Mouse (Mus musculus): ENCODE measurements around the gene Slco2b1. TPM values are rescaled to one million over a fixed set of nuclear protein-coding genes. Genes with fewer than 3 reads are reported as not detected.

Slco2b1 gene
- polyA plus RNA-seq, 1 experiment from 2014 or later = 3.8 TPM

- H3K27ac ChIP-seq (ENCODE audit: low read length) = peak overlapping the region; percentile 26
- peak overlapping the region; percentile 27 for H3K4me2 ChIP-seq (replicated peaks; ENCODE audit: low read depth, low read length)
- no peak for TF ChIP-seq CTCF (IDR thresholded peaks at IDR 0.05)
- peak; percentile 50 for DNase-seq (ENCODE audit: low spot score)
- ATAC-seq = peak; percentile 83
- H3K9me3 ChIP-seq (ENCODE audit: low read length) = no peaks in the 10 kb centered on the region
- WGBS = 35% methylated on average over 4 of the region's 4 CpGs
- H3K4me1 ChIP-seq (ENCODE audit: insufficient read depth, low read depth, low read length) = peaks cover 5% of the 10 kb centered on the region; the same call in 1 of the 2 replicates
- H3K36me3 ChIP-seq (ENCODE audit: insufficient read depth, low read length) = no peaks in the 10 kb centered on the region
- no peak overlapping the region for H3K9ac ChIP-seq (replicated peaks; ENCODE audit: low read depth)
- H3K27me3 ChIP-seq (replicated peaks; ENCODE audit: insufficient read depth, low read length) = no peaks in the 10 kb centered on the region
- H3K4me3 ChIP-seq (ENCODE audit: low read depth, low read length) = no peak overlapping the region
Measured at GRCm38 (mm10) chr7:99706341-99707037, 4.7 kb downstream of the Slco2b1 start.

GRCm38 (mm10) chr7:99704736-99705519 is 6.2 kb downstream of the Slco2b1 start:
- 88% methylated on average over 3 of the region's 3 CpGs for WGBS
- DNase-seq (ENCODE audit: low spot score) = peak; percentile 26
- Histone ChIP-seq H3K4me1 (ENCODE audit: insufficient read depth, low read depth, low read length) (peaks cover 5% of the 10 kb centered on the region; the same call in 1 of the 2 replicates), H3K27ac (ENCODE audit: low read length) (no peak overlapping the region), H3K27me3 (replicated peaks; ENCODE audit: insufficient read depth, low read length) (no peaks in the 10 kb centered on the region), H3K4me2 (replicated peaks; ENCODE audit: low read depth, low read length) (no peak overlapping the region), H3K9ac (replicated peaks; ENCODE audit: low read depth) (no peak overlapping the region), H3K4me3 (ENCODE audit: low read depth, low read length) (no peak overlapping the region), H3K36me3 (ENCODE audit: insufficient read depth, low read length) (no peaks in the 10 kb centered on the region), H3K9me3 (ENCODE audit: low read length) (no peaks in the 10 kb centered on the region)
- ATAC-seq = no peak; the same call in 1 of the 2 replicates
- TF ChIP-seq EP300 (IDR thresholded peaks at IDR 0.05) (no peak), CTCF (IDR thresholded peaks at IDR 0.05) (no peak)

GRCm38 (mm10) chr7:99702201-99702600 is 8.9 kb downstream of the Slco2b1 start:
- no peak overlapping the region for H3K27ac ChIP-seq (ENCODE audit: low read length)
- DNase-seq (ENCODE audit: low spot score) = no peak
- peaks cover under 1% of the 10 kb centered on the region; the same call in 1 of the 2 replicates for H3K4me1 ChIP-seq (ENCODE audit: insufficient read depth, low read depth, low read length)
- TF ChIP-seq CTCF (IDR thresholded peaks at IDR 0.05) = no peak
- TF ChIP-seq EP300 (IDR thresholded peaks at IDR 0.05) = no peak
- no peak overlapping the region for H3K4me2 ChIP-seq (replicated peaks; ENCODE audit: low read depth, low read length)
- no peaks in the 10 kb centered on the region for H3K36me3 ChIP-seq (ENCODE audit: insufficient read depth, low read length)
- no peak overlapping the region for H3K9ac ChIP-seq (replicated peaks; ENCODE audit: low read depth)
- WGBS = 23% methylated on average over 6 of the region's 6 CpGs
- ATAC-seq = no peak
- H3K27me3 ChIP-seq (replicated peaks; ENCODE audit: insufficient read depth, low read length) = no peaks in the 10 kb centered on the region
- no peaks in the 10 kb centered on the region for H3K9me3 ChIP-seq (ENCODE audit: low read length)
- no peak overlapping the region for H3K4me3 ChIP-seq (ENCODE audit: low read depth, low read length)

GRCm38 (mm10) chr7:99700641-99701040 is 10.5 kb downstream of the Slco2b1 start:
- no peak for ATAC-seq
- no peak overlapping the region for H3K27ac ChIP-seq (ENCODE audit: low read length)
- no peaks in the 10 kb centered on the region for H3K36me3 ChIP-seq (ENCODE audit: insufficient read depth, low read length)
- 61% methylated on average over 4 of the region's 4 CpGs for WGBS
- no peak for TF ChIP-seq EP300 (IDR thresholded peaks at IDR 0.05)
- TF ChIP-seq CTCF (IDR thresholded peaks at IDR 0.05) = no peak
- no peaks in the 10 kb centered on the region for H3K9me3 ChIP-seq (ENCODE audit: low read length)
- no peak overlapping the region for H3K4me2 ChIP-seq (replicated peaks; ENCODE audit: low read depth, low read length)
- no peaks in the 10 kb centered on the region for H3K27me3 ChIP-seq (replicated peaks; ENCODE audit: insufficient read depth, low read length)
- no peak overlapping the region for H3K9ac ChIP-seq (replicated peaks; ENCODE audit: low read depth)
- DNase-seq (ENCODE audit: low spot score) = no peak
- no peaks in the 10 kb centered on the region; the same call in 1 of the 2 replicates for H3K4me1 ChIP-seq (ENCODE audit: insufficient read depth, low read depth, low read length)
- no peak overlapping the region for H3K4me3 ChIP-seq (ENCODE audit: low read depth, low read length)

GRCm38 (mm10) chr7:99699709-99700151 is 11.4 kb downstream of the Slco2b1 start:
- 37% methylated on average over 3 of the region's 3 CpGs for WGBS
- Histone ChIP-seq H3K4me3 (ENCODE audit: low read depth, low read length) (no peak overlapping the region), H3K4me2 (replicated peaks; ENCODE audit: low read depth, low read length) (no peak overlapping the region), H3K9ac (replicated peaks; ENCODE audit: low read depth) (no peak overlapping the region), H3K9me3 (ENCODE audit: low read length) (no peaks in the 10 kb centered on the region), H3K27ac (ENCODE audit: low read length) (no peak overlapping the region), H3K27me3 (replicated peaks; ENCODE audit: insufficient read depth, low read length) (no peaks in the 10 kb centered on the region), H3K4me1 (ENCODE audit: insufficient read depth, low read depth, low read length) (no peaks in the 10 kb centered on the region; the same call in 1 of the 2 replicates), H3K36me3 (ENCODE audit: insufficient read depth, low read length) (no peaks in the 10 kb centered on the region)
- DNase-seq (ENCODE audit: low spot score) = peak; percentile 52
- TF ChIP-seq EP300 (IDR thresholded peaks at IDR 0.05) (no peak), CTCF (IDR thresholded peaks at IDR 0.05) (no peak)
- ATAC-seq = peak; percentile 68

GRCm38 (mm10) chr7:99699106-99699505 is 12.0 kb downstream of the Slco2b1 start:
- Histone ChIP-seq H3K36me3 (ENCODE audit: insufficient read depth, low read length) (no peaks in the 10 kb centered on the region), H3K4me3 (ENCODE audit: low read depth, low read length) (no peak overlapping the region), H3K4me2 (replicated peaks; ENCODE audit: low read depth, low read length) (no peak overlapping the region), H3K4me1 (ENCODE audit: insufficient read depth, low read depth, low read length) (no peaks in the 10 kb centered on the region; the same call in 1 of the 2 replicates), H3K9ac (replicated peaks; ENCODE audit: low read depth) (no peak overlapping the region), H3K9me3 (ENCODE audit: low read length) (no peaks in the 10 kb centered on the region), H3K27ac (ENCODE audit: low read length) (no peak overlapping the region; the same call in 1 of the 2 replicates), H3K27me3 (replicated peaks; ENCODE audit: insufficient read depth, low read length) (no peaks in the 10 kb centered on the region)
- TF ChIP-seq EP300 (IDR thresholded peaks at IDR 0.05) (no peak), CTCF (IDR thresholded peaks at IDR 0.05) (no peak)
- ATAC-seq (peak; percentile 50), DNase-seq (ENCODE audit: low spot score) (no peak)
- 36% methylated on average over 3 of the region's 3 CpGs for WGBS

Data from lung, postnatal 0 days (tissue).